Mouse (Mus musculus) cerebellum, adult (tissue): ENCODE data around the gene Asb15.

Experiments used
- ATAC-seq: cut with Nextera tagmentation; 2 replicates; pipeline ENCODE4 v1.9.2; 2017; ENCODE audit warnings: mild to moderate bottlenecking, moderate library complexity, mixed read lengths; ENCODE audit not compliant: insufficient number of reproducible peaks, low FRiP score, low TSS enrichment

Gene Asb15

DNA sequence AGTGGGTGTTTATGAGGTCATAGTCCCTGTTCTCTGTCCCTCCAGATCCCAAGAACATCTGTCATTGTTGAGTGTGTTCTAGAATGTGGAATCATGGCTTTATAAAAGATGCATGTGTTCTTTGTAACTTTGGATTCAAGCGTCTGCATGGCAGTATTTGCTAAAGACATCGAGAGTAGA is at the start of gene Asb15:
Asb15 (plus strand) TSS at position 81 of the 180 bp plus-strand sequence.
- ATAC-seq, result no peak

GRCm38 (mm10) chr6:24486530-24486929 is 41.4 kb upstream of the Asb15 start:
- ATAC-seq, result no peak

GRCm38 (mm10) chr6:24490341-24490740 is 37.6 kb upstream of the Asb15 start:
- ATAC-seq, result no peak

GRCm38 (mm10) chr6:24504141-24504540 is 23.8 kb upstream of the Asb15 start:
- ATAC-seq, result no peak

DNA sequence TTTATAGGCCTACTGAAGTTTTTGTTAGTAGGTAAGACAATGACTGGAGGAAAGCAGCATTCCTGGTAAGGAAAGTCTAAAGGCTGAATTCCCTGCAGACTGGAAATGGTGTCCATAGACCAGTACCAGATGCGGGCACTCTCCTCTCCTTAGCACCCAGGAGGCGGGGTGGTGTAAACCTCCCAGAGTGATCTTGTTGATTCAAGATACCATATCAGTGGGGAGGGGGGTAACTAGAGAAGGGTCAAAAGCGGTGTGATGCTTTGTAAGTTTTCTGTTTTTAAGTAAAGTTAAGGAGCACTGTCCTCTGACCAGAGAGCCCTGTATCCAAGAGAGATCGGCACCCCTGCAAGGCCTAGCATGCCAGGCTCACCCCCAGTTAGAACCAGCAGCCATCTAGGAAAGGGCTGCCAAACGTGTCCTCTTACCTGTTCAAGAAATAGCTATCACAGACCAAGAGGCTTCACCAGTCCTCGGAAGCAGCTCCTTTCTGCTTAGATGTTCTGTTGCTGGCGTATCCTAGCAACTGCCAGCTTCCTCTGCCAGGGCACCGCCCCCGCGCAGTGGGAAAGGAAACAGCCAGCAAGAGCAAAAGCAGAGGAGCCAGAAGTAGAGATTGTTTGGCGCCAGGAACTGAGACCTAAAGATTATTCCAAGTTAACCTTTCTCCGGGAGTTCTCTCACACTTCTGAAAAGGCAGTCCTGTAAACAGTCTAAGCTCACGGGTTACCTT is 13.2 kb upstream of the Asb15 start, which contains the start of gene Iqub:
Iqub (minus strand) TSS at position 516 of the 733 bp plus-strand sequence.
- ATAC-seq, result peak; percentile 79

- no peak; the same call in 1 of the 2 replicates for ATAC-seq
These were observed 11.7 kb upstream of the Asb15 start for GRCm38 (mm10) chr6:24516197-24516596.

DNA sequence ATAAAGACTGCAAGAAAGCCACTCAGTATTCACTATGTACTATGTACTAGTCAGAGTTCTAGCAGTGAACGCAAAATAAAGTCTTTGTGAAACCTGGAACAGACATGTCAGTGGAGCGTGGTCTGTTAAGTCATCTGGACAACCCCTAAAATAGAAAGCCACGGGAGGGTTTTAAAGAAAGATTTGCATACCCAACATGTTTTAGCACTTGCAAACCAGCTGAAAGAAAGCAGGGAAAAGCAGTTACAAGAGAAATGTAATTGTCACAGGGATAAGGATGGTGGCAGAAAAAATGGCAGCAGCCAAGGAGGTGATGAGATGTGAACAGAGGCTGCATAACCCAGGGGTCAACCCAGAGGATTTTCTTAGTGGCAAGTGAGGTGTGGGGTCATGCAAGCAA is 2.2 kb upstream of the Asb15 start:
- ATAC-seq, result no peak

- ATAC-seq, result peak; percentile 95
These were observed 535 bp upstream of the Asb15 start, which contains the start of gene Ndufa5 for GRCm38 (mm10) chr6:24527155-24528063. TSS of gene Ndufa5 (minus strand) at chr6:24528013.

GRCm38 (mm10) chr6:24530166-24530565 is 2.2 kb downstream of the Asb15 start:
- no peak for ATAC-seq

DNA sequence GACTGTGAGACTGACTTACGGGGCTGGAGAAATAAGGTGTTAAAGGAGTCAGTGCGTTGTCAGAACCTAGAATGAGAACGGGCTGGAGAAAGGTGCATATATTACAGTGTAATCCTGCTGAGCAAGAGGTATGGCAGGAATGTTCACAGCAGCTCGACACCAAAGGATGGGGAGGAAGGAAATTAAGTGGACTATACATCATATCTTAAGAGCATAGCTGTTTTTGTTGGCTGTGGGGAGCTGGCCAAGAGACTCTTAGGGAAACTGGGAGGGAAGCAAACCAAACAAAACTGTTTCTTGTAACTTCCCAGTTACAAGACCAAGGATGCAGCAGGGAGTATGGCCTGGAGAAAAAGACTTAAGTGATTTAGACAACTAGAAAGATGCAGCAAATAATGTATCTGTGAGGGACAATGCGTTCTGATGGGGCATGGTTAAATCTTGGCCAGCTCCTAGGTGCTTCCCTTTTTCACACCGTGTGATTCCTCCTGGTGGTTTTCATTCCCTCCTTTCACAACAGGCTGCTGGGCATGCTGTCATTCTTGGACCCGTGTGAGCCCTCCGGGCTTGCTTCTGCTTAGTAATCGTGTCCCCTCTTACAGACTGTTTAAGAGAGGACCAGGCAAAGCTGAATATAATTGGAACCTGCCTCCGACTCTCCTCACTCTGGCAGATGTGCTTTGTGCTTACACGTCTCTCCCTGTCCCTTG is 2.9 kb downstream of the Asb15 start:
- ATAC-seq, result no peak

DNA sequence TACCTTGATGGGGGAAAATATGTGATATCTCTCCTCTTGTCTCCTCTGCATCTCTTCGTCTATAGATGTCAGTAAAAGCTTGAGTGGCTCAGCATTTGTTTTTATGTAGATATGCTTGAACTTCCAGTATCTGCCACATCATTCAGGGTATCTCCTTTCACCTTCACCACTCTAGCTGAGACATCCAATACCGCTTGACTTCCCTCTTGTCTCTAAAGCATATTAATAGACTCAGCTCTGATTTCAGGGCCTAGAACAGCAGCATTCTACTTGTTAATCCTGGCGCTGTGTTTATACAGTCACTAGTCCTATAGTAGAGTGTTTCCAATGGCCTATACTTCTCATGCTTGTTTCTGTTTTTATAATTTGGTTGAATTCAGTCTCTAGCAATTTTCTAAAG is 4.9 kb downstream of the Asb15 start:
- no peak for ATAC-seq

DNA sequence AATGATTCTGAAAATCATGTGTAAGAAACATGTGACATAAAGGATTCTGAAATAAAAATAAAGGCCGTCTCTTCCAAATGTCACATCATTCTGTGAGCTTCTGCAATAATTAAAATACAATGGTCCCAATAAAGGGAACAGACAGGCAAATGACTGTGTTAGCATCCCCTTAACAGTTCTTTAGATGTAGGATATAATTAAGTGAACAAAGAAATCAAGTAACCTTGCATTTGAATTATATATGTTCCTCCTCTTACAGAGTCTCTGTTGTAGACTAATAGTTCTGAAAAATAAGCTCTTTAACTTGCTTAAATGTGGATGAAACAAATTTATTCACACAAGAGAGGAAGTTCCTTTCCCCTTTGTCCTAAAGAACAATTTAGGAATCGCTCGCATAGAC is 10.5 kb downstream of the Asb15 start:
- no peak for ATAC-seq

- ATAC-seq, result no peak
These were observed 12.2 kb downstream of the Asb15 start for GRCm38 (mm10) chr6:24540106-24540505.

DNA sequence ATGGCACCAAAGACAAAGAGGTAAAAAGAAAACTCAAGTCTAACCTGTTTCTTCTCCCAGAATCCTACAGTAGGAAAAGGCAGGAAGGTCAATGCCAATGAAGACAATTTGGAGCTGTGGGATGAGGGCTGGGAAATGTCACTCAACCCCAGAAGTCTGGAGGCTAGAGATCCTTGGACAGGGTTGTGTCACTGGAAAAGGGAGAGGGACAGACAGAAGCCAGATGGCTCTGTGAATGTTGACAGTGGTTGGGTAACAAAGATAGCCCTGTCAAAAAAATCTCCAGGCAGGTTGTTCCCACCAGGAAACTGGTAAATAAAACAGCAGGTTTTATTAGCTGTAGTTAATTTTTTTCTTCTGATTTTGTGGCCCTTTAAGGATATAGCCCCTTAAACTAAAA is 14.4 kb downstream of the Asb15 start:
- ATAC-seq, result peak; percentile 80

DNA sequence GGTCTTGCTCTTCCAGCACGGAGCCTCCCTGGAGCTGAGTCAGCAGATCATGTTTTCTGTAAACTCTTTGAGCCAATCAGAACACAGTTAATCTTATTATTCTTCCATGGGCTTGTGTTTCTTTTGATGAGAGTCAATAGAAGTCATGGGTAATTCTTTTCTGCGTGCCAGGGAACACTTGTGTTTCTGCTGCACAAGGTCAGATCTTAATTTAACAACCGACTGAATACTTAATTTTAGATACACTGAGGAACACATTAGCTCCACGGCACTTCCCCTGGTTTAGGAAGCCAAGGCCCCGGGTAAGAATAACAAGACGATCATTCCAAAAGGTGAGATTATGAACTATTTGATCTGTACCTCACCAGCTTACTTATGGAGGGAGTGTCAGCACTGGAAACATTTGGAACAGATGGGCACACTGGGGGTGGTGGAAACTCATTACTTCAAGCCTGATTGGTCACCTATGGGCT is 15.2 kb downstream of the Asb15 start:
- ATAC-seq, result peak; percentile 77

- ATAC-seq, result no peak
These were observed 18.9 kb downstream of the Asb15 start for GRCm38 (mm10) chr6:24546716-24547420.

- no peak for ATAC-seq
These were observed 21.9 kb downstream of the Asb15 start for GRCm38 (mm10) chr6:24549801-24550200.

DNA sequence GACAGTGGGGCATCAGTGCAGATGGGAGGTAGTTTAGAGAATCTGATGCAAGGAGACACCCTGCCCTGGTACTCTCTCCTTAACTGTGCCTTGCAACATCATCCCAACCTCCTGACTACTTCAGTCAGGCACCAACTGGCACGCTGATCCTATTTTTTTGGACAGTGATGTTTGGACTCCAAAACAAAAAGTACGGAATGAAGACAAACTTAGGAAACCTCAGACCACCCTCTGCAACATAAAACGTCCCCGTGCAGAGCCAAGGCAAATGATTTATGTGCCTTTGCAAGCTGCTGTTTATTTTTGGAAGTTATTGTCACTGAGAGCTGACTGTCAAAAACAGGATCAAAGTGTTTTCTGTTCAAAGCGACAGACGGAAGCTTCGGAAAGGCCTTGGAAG is 24.1 kb downstream of the Asb15 start:
- ATAC-seq, result no peak

- no peak for ATAC-seq
These were observed 26.6 kb downstream of the Asb15 start for GRCm38 (mm10) chr6:24554427-24555086.

- ATAC-seq, result no peak
These were observed 27.5 kb downstream of the Asb15 start for GRCm38 (mm10) chr6:24555488-24555887.
